Mouse (Mus musculus): ENCODE results near the gene Cela2a.

GRCm38 (mm10) chr4:141816776-141817655 lies 8.9 kb downstream of the Cela2a start:
- no peak for TF ChIP-seq EP300 (IDR thresholded peaks at IDR 0.05; ENCODE audit: low read depth)
- TF ChIP-seq CTCF (IDR thresholded peaks at IDR 0.05; ENCODE audit: low read depth) = no peak

Measured in liver, postnatal 0 days (tissue).